Mouse (Mus musculus): ENCODE data around the gene Gpd2. TPM values are rescaled to one million over a fixed set of nuclear protein-coding genes. Genes with fewer than 3 reads are reported as not detected.

Gpd2 gene
- total and polyA plus RNA-seq, 2 experiments from 2014 or later: 31.1 to 33.0 TPM

GRCm38 (mm10) chr2:57213364-57213763 lies 24.1 kb upstream of the Gpd2 start:
- TF ChIP-seq CTCF (IDR thresholded peaks at IDR 0.05): no peak
- no peak for DNase-seq (ENCODE audit: low spot score)
- 87% methylated on average over 4 of the region's 4 CpGs for WGBS
- H3K4me3 ChIP-seq (ENCODE audit: low read depth, low read length): no peak overlapping the region
- no peaks in the 10 kb centered on the region for H3K36me3 ChIP-seq (ENCODE audit: insufficient read depth, low read length)
- no peaks in the 10 kb centered on the region for H3K4me1 ChIP-seq (ENCODE audit: insufficient read depth, low read length)
- no peak overlapping the region for H3K9ac ChIP-seq (replicated peaks; ENCODE audit: low read length, poor library complexity, severe bottlenecking)
- H3K27ac ChIP-seq (ENCODE audit: low read depth, low read length): no peak overlapping the region
- peaks cover 3% of the 10 kb centered on the region; the same call in 1 of the 2 replicates for H3K9me3 ChIP-seq (ENCODE audit: low read length)
- no peak overlapping the region for H3K4me2 ChIP-seq (ENCODE audit: low read depth, low read length, poor library complexity, severe bottlenecking)
- no peak for ATAC-seq (ENCODE audit: low FRiP score)
- H3K27me3 ChIP-seq (ENCODE audit: insufficient read depth, low read length): no peaks in the 10 kb centered on the region

- TF ChIP-seq CTCF (IDR thresholded peaks at IDR 0.05): no peak
- no peak for ATAC-seq (ENCODE audit: low FRiP score)
- no peaks in the 10 kb centered on the region for H3K36me3 ChIP-seq (ENCODE audit: insufficient read depth, low read length)
- no peaks in the 10 kb centered on the region for H3K9me3 ChIP-seq (ENCODE audit: low read length)
- peaks cover 9% of the 10 kb centered on the region; the same call in 1 of the 2 replicates for H3K27me3 ChIP-seq (ENCODE audit: insufficient read depth, low read length)
- no peak for DNase-seq (ENCODE audit: low spot score)
- 84% methylated on average over 3 of the region's 3 CpGs for WGBS
- H3K4me3 ChIP-seq (ENCODE audit: low read depth, low read length): no peak overlapping the region
- no peak overlapping the region for H3K27ac ChIP-seq (ENCODE audit: low read depth, low read length)
- H3K4me1 ChIP-seq (ENCODE audit: insufficient read depth, low read length): no peaks in the 10 kb centered on the region
- no peak overlapping the region for H3K9ac ChIP-seq (replicated peaks; ENCODE audit: low read length, poor library complexity, severe bottlenecking)
- no peak overlapping the region for H3K4me2 ChIP-seq (ENCODE audit: low read depth, low read length, poor library complexity, severe bottlenecking)
These were observed 14.0 kb upstream of the Gpd2 start for GRCm38 (mm10) chr2:57223288-57224026.

GRCm38 (mm10) chr2:57225236-57225635 lies 12.2 kb upstream of the Gpd2 start:
- WGBS: 62% methylated on average over 2 of the region's 2 CpGs
- Histone ChIP-seq H3K27ac (ENCODE audit: low read depth, low read length) (no peak overlapping the region), H3K36me3 (ENCODE audit: insufficient read depth, low read length) (no peaks in the 10 kb centered on the region), H3K9ac (replicated peaks; ENCODE audit: low read length, poor library complexity, severe bottlenecking) (no peak overlapping the region), H3K27me3 (ENCODE audit: insufficient read depth, low read length) (peaks cover 9% of the 10 kb centered on the region; the same call in 1 of the 2 replicates), H3K4me3 (ENCODE audit: low read depth, low read length) (no peak overlapping the region), H3K4me1 (ENCODE audit: insufficient read depth, low read length) (no peaks in the 10 kb centered on the region), H3K9me3 (ENCODE audit: low read length) (no peaks in the 10 kb centered on the region), H3K4me2 (ENCODE audit: low read depth, low read length, poor library complexity, severe bottlenecking) (no peak overlapping the region)
- no peak for TF ChIP-seq CTCF (IDR thresholded peaks at IDR 0.05)
- DNase-seq (ENCODE audit: low spot score) (no peak), ATAC-seq (ENCODE audit: low FRiP score) (no peak)

- H3K4me3 ChIP-seq (ENCODE audit: low read depth, low read length): no peak overlapping the region
- DNase-seq (ENCODE audit: low spot score) (no peak), ATAC-seq (ENCODE audit: low FRiP score) (no peak)
- WGBS: 95% methylated on average over 3 of the region's 3 CpGs
- no peaks in the 10 kb centered on the region for H3K9me3 ChIP-seq (ENCODE audit: low read length)
- peaks cover 9% of the 10 kb centered on the region; the same call in 1 of the 2 replicates for H3K27me3 ChIP-seq (ENCODE audit: insufficient read depth, low read length)
- TF ChIP-seq CTCF (IDR thresholded peaks at IDR 0.05): no peak
- H3K4me1 ChIP-seq (ENCODE audit: insufficient read depth, low read length): no peaks in the 10 kb centered on the region
- H3K9ac ChIP-seq (replicated peaks; ENCODE audit: low read length, poor library complexity, severe bottlenecking): no peak overlapping the region
- no peak overlapping the region for H3K4me2 ChIP-seq (ENCODE audit: low read depth, low read length, poor library complexity, severe bottlenecking)
- no peak overlapping the region for H3K27ac ChIP-seq (ENCODE audit: low read depth, low read length)
- no peaks in the 10 kb centered on the region for H3K36me3 ChIP-seq (ENCODE audit: insufficient read depth, low read length)
These were observed 10.0 kb upstream of the Gpd2 start for GRCm38 (mm10) chr2:57227425-57227824.

GRCm38 (mm10) chr2:57229647-57230240 lies 7.7 kb upstream of the Gpd2 start:
- WGBS: 51% methylated on average over 4 of the region's 4 CpGs
- H3K4me3 ChIP-seq (ENCODE audit: low read depth, low read length): no peak overlapping the region
- no peaks in the 10 kb centered on the region for H3K36me3 ChIP-seq (ENCODE audit: insufficient read depth, low read length)
- no peak for TF ChIP-seq CTCF (IDR thresholded peaks at IDR 0.05)
- DNase-seq (ENCODE audit: low spot score) (no peak), ATAC-seq (ENCODE audit: low FRiP score) (no peak)
- no peak overlapping the region for H3K27ac ChIP-seq (ENCODE audit: low read depth, low read length)
- H3K27me3 ChIP-seq (ENCODE audit: insufficient read depth, low read length): no peaks in the 10 kb centered on the region
- no peaks in the 10 kb centered on the region for H3K9me3 ChIP-seq (ENCODE audit: low read length)
- no peaks in the 10 kb centered on the region for H3K4me1 ChIP-seq (ENCODE audit: insufficient read depth, low read length)
- no peak overlapping the region for H3K9ac ChIP-seq (replicated peaks; ENCODE audit: low read length, poor library complexity, severe bottlenecking)
- H3K4me2 ChIP-seq (ENCODE audit: low read depth, low read length, poor library complexity, severe bottlenecking): no peak overlapping the region

GRCm38 (mm10) chr2:57231432-57231831 lies 6.0 kb upstream of the Gpd2 start:
- no peaks in the 10 kb centered on the region for H3K9me3 ChIP-seq (ENCODE audit: low read length)
- H3K4me2 ChIP-seq (ENCODE audit: low read depth, low read length, poor library complexity, severe bottlenecking): no peak overlapping the region
- H3K27ac ChIP-seq (ENCODE audit: low read depth, low read length): no peak overlapping the region
- ATAC-seq (ENCODE audit: low FRiP score): no peak
- H3K9ac ChIP-seq (replicated peaks; ENCODE audit: low read length, poor library complexity, severe bottlenecking): no peak overlapping the region
- H3K36me3 ChIP-seq (ENCODE audit: insufficient read depth, low read length): no peaks in the 10 kb centered on the region
- DNase-seq (ENCODE audit: low spot score): no peak
- H3K4me3 ChIP-seq (ENCODE audit: low read depth, low read length): no peak overlapping the region
- 85% methylated on average over 5 of the region's 5 CpGs for WGBS
- no peaks in the 10 kb centered on the region; the same call in 1 of the 2 replicates for H3K27me3 ChIP-seq (ENCODE audit: insufficient read depth, low read length)
- no peak for TF ChIP-seq CTCF (IDR thresholded peaks at IDR 0.05)
- no peaks in the 10 kb centered on the region for H3K4me1 ChIP-seq (ENCODE audit: insufficient read depth, low read length)
